Mouse (Mus musculus): Measurements from ENCODE around the gene Gabrg1.

The Gabrg1 gene

DNA sequence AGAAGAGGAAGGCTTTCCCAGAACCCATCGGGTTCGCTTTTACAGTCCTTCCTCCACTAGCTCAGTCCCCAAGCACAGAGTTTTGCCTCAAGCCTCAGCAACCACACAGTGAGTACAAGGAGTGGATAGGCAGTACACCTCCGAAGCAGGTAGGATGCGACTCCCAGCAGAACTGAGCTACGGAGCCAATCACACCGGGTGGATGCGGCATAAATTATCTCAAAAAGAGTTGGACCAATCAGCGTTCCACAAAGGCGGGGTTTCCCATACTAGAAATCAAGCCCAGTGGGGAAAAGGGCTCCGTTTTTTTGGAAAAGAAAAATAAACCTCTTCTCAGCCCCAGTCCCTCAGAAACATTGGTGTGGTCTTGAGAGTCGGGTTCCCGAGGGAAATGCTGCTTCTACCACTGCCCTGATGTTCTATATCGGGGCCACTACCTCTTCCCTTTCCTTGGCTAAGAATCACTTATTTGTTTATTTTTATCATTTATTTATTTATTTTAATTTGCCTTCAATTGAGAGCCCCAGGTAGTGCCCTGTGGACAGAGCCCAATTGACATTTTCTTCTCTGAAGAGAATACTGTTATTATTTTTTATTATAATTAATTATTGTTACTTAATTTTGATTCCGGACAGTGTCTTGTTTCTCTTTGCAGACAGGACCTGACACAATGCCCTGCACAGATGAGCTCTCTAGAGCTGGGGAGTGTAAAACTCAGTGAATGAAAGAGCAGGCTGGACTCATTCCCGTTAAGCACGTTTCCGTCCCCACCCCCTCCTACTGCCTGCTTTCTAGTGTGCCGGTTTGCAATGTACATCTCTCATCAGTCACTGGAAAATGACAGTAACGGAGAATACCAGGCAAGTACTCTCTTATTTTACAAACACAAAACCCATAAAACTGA is at the start of gene Gabrg1:
Gene Gabrg1 (minus strand): TSS at position 426 of the 904 bp plus-strand sequence.
- DNase-seq (ENCODE audit: low spot score in 2 of 2): no peak

- DNase-seq (ENCODE audit: low spot score in 2 of 2): no peak
Measured at GRCm38 (mm10) chr5:70884026-70884425, 41.6 kb upstream of the Gabrg1 start.

DNA sequence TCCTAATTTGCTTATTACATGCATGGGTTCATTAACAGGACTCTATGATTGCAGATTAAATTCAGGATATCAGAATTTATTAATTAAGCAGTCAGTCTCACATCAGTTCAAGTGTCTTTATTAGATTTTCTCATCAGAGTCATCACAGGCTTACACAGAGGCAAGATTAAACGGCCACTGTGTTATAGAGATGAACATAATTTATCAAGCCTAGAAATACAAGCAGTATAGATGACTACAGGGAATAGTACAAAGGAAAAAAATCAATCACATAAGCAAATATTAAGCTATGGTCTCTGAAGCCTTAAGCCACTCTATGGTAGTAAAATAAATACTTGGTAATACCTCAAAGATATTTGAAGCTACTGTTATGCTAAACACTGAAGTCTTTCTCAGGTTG is 27.7 kb upstream of the Gabrg1 start:
- DNase-seq (ENCODE audit: low spot score in 2 of 2): no peak

- no peak for DNase-seq (ENCODE audit: low spot score in 2 of 2)
Measured at GRCm38 (mm10) chr5:70843096-70843734, 798 bp upstream of the Gabrg1 start.

DNA sequence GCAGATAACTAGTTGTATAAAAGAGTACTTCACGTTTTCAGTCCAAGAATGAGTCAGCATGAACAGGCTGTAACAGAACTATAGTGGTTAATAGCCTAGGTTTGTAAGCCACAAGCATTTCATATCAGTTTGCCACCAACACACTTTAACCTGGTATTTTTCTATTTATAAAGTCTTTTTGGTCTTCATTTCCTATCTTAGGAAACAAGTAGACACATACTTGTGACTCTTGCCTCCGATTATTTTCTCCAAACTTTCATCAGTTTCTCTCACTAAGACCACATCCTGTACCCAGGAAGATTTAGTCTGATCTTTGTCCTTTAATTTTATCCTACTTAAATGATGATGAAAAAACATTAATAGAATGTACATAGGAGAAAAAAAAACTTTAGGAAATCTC is 23.7 kb downstream of the Gabrg1 start:
- DNase-seq (ENCODE audit: low spot score in 2 of 2): no peak

DNA sequence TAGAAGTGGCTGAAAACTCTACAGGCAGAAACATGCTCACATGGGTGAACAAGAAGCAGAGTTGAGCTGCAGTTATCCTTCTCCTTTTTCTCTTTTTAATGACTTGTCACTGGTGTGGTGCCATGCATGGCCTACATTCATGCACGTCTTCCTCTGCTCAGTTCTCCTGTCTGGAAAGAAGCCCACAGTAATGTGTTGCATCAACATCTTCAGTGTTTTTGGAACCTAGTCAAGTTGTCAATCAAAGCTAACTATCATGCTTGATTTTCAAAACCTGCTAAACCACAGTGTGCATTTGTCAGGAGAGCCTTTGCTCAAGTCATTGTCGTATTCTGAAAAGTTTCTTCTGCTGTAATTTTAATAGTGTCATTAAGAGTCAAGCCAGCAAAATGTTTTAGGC is 106.3 kb downstream of the Gabrg1 start:
- DNase-seq (ENCODE audit: low spot score in 2 of 2): no peak

GRCm38 (mm10) chr5:70704361-70704760 is 138.1 kb downstream of the Gabrg1 start:
- no peak for DNase-seq (ENCODE audit: low spot score in 2 of 2)
